ENCODE assay signal across 8 mouse cellular contexts in the genomic region with DNA sequence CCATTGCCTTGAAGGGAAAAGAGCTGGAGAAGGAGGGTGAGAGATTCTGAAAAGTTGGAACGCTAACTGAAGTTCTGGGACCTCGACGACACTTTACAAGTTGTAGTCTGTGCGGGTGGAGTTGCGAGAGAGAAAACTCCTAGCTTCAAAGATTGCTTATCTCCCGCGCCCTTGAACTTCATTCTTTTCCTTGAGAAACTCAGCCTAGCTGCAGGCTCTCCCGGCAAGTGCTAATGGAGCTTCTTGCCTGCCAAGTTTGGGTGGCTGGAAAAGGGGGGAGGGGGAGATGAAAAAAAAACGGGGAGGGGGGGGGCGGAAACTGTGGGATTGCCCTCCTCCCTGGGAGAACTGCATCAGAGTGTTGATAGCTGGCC. TPM values are rescaled to one million over a fixed set of nuclear protein-coding genes. Genes with fewer than 3 reads are reported as not detected.
DNase-seq lines count a peak whose midpoint lies in the region; ATAC-seq lines count a peak whose summit lies in the region.

No protein-coding gene starts in this region.

- ATAC-seq in liver, embryonic 11.5 days (replicated peaks; ENCODE audit: low FRiP score), result no peak

- H3K4me1 ChIP-seq in liver, embryonic 11.5 days (replicated peaks; ENCODE audit: control insufficient read depth, insufficient read depth, low read length), result peaks cover 18% of the 10 kb centered on the region; the same call in 1 of the 2 replicates

- peak; percentile 65 for DNase-seq in adrenal gland, postnatal 14 days
- DNase-seq in adrenal gland, adult 8-10 months, result no peak
- peak; percentile 63 for DNase-seq in ovary, adult 18-20 months (ENCODE audit: low spot score)
- no peak for DNase-seq in ovary, postnatal 36 days (ENCODE audit: low spot score)
- DNase-seq in liver, embryonic 11.5 days (ENCODE audit: low spot score), result no peak
- DNase-seq in testis, postnatal 14 days (ENCODE audit: low spot score), result peak; percentile 40
- DNase-seq in right cerebral cortex, adult 18-20 months, result no peak
- DNase-seq in cerebellum, adult 9-11 months, result no peak

- H3K27ac ChIP-seq in liver, embryonic 11.5 days (ENCODE audit: low read depth, low read length), result no peak overlapping the region

- no peaks in the 10 kb centered on the region for H3K36me3 ChIP-seq in liver, embryonic 11.5 days (ENCODE audit: control insufficient read depth, insufficient read depth, low read length)

- peak overlapping the region; percentile 62 for H3K9ac ChIP-seq in liver, embryonic 11.5 days (ENCODE audit: low read depth, low read length)

- WGBS in liver, embryonic 11.5 days, result 4% methylated on average over 10 of the region's 10 CpGs

- peaks cover 11% of the 10 kb centered on the region; the same call in 1 of the 2 replicates for H3K27me3 ChIP-seq in liver, embryonic 11.5 days (replicated peaks; ENCODE audit: control insufficient read depth, insufficient read depth, low read length)

- peak overlapping the region; percentile 98 for H3K4me2 ChIP-seq in liver, embryonic 11.5 days

- H3K4me3 ChIP-seq in liver, embryonic 11.5 days (ENCODE audit: low read depth, low read length), result peak overlapping the region; percentile 60

- H3K9me3 ChIP-seq in liver, embryonic 11.5 days (ENCODE audit: control insufficient read depth, low read length), result no peaks in the 10 kb centered on the region

RNA-seq across cellular contexts. Expression of a gene that starts 0.9 kb away (rescaled TPM):
- 283 and 294 TPM in 2 replicates for total RNA-seq in adrenal gland, postnatal 14 days (2021)
- 100 to 1,000 TPM; 495 to 753 (median 629) TPM for total RNA-seq in adrenal gland, adult 8-10 months (2022)
- polyA plus RNA-seq in liver, embryonic 11.5 days (2014; fragmentation: Nextera tagmentation; extraction: Ambion mirVana), result 32.3 and 33.2 TPM in 2 replicates

Comparison
In these comparisons a context has a peak if more than half of its experiments do, and no peak if none do; other contexts are left out.
1. DNase-seq: peak in adrenal gland, postnatal 14 days (single experiment), ovary, adult 18-20 months (single experiment) and testis, postnatal 14 days (single experiment); none in adrenal gland, adult 8-10 months (single experiment), ovary, postnatal 36 days (single experiment), liver, embryonic 11.5 days (single experiment), right cerebral cortex, adult 18-20 months (single experiment) and cerebellum, adult 9-11 months (single experiment).